Mouse (Mus musculus) testis, adult 2 months (tissue): Measurements from ENCODE around the gene Ccdc187. TPM values are rescaled to one million over a fixed set of nuclear protein-coding genes. Genes with fewer than 3 reads are reported as not detected.

Experiments
- H3K27ac ChIP-seq: fragments of 200-500 bp; 2 replicates; pipeline ENCODE4 v1.5.1; 2012; ENCODE audit warnings: low read depth, low read length; ENCODE audit not compliant: control insufficient read depth, insufficient read depth
- H3K27me3 ChIP-seq: fragments of 200-500 bp; 2 replicates; pipeline ENCODE4 v1.6.1; 2012; ENCODE audit warnings: mild to moderate bottlenecking, low read length, moderate library complexity; ENCODE audit not compliant: control insufficient read depth, insufficient read depth
- H3K36me3 ChIP-seq: fragments of 200-500 bp; 2 replicates; pipeline ENCODE4 v1.6.1; 2012; ENCODE audit warnings: mild to moderate bottlenecking, low read length; ENCODE audit not compliant: control insufficient read depth, insufficient read depth
- H3K4me1 ChIP-seq: fragments of 200-500 bp; 2 replicates; pipeline ENCODE4 v1.6.1; 2012; ENCODE audit warnings: low read length; ENCODE audit not compliant: control insufficient read depth, insufficient read depth
- H3K4me3 ChIP-seq: fragments of 200-500 bp; 2 replicates; pipeline ENCODE4 v1.5.1; 2012; ENCODE audit warnings: low read depth, mild to moderate bottlenecking, low read length, moderate library complexity, mixed read lengths; ENCODE audit not compliant: control insufficient read depth
- CTCF ChIP-seq: fragments of 200-500 bp; IDR thresholded peaks from 2 replicates; pipeline ENCODE4 v1.5.1; 2012; ENCODE audit warnings: low read depth, mild to moderate bottlenecking, inconsistent platforms, low read length, moderate library complexity; ENCODE audit not compliant: control insufficient read depth, insufficient read depth, insufficient replicate concordance
- POLR2A ChIP-seq: fragments of 200-500 bp; IDR thresholded peaks from 2 replicates; pipeline ENCODE4 v1.6.1; 2012; ENCODE audit warnings: low read depth, mild to moderate bottlenecking, inconsistent platforms, low read length, moderate library complexity; ENCODE audit not compliant: control insufficient read depth
- polyA plus RNA-seq: library from polyadenylated mRNA; depleted of rRNA; stranded (reverse); fragments of >200 nt; gene quantifications from 2 replicates; pipeline ENCODE4 v1.2.3, GENCODE M21; 2012

Ccdc187 gene
- polyA plus RNA-seq, 1 experiment: 90.3 TPM

GRCm38 (mm10) chr2:26252514-26253206, 41.7 kb downstream of the Ccdc187 start:
- no peak for TF ChIP-seq CTCF
- no peak for TF ChIP-seq POLR2A
- H3K4me1 ChIP-seq: no peaks in the 10 kb centered on the region
- no peaks in the 10 kb centered on the region for H3K27me3 ChIP-seq
- H3K27ac ChIP-seq: no peak overlapping the region
- no peak overlapping the region for H3K4me3 ChIP-seq
- H3K36me3 ChIP-seq: no peaks in the 10 kb centered on the region

- no peak for TF ChIP-seq CTCF
- no peak for TF ChIP-seq POLR2A
These were observed 46.8 kb downstream of the Ccdc187 start for GRCm38 (mm10) chr2:26247531-26247930.

GRCm38 (mm10) chr2:26240841-26241240, 53.5 kb downstream of the Ccdc187 start:
- H3K27ac ChIP-seq: no peak overlapping the region
- TF ChIP-seq POLR2A (no peak), CTCF (no peak)
- no peaks in the 10 kb centered on the region for H3K36me3 ChIP-seq
- H3K4me3 ChIP-seq: no peak overlapping the region
- H3K4me1 ChIP-seq: peaks cover 5% of the 10 kb centered on the region
- no peaks in the 10 kb centered on the region for H3K27me3 ChIP-seq

More at GRCm38 (mm10) chr2:26247531-26247930, 46.8 kb downstream of the Ccdc187 start:
- H3K36me3 ChIP-seq: no peaks in the 10 kb centered on the region
- H3K27me3 ChIP-seq: no peaks in the 10 kb centered on the region
- no peaks in the 10 kb centered on the region for H3K4me1 ChIP-seq
- no peak overlapping the region for H3K4me3 ChIP-seq
- no peak overlapping the region for H3K27ac ChIP-seq

- TF ChIP-seq CTCF (no peak), POLR2A (no peak)
- peaks cover 5% of the 10 kb centered on the region for H3K4me1 ChIP-seq
- H3K4me3 ChIP-seq: no peak overlapping the region
- no peaks in the 10 kb centered on the region for H3K27me3 ChIP-seq
- no peak overlapping the region for H3K27ac ChIP-seq
- no peaks in the 10 kb centered on the region for H3K36me3 ChIP-seq
These were observed 54.0 kb downstream of the Ccdc187 start for GRCm38 (mm10) chr2:26240330-26240729.

GRCm38 (mm10) chr2:26237290-26237782, 57.0 kb downstream of the Ccdc187 start, which contains the start of gene Qsox2:
Gene Qsox2 (minus strand): TSS chr2:26237525.
- Histone ChIP-seq H3K27me3 (no peaks in the 10 kb centered on the region), H3K4me3 (peak within 1 kb of the TSS; percentile 85), H3K27ac (peak within 1 kb of the TSS; percentile 90), H3K4me1 (peaks cover 10% of the 10 kb centered on the region), H3K36me3 (no peaks in the 10 kb centered on the region)
- no peak for TF ChIP-seq CTCF
- TF ChIP-seq POLR2A: peak; percentile 63

GRCm38 (mm10) chr2:26236681-26237289, 57.6 kb downstream of the Ccdc187 start:
- Histone ChIP-seq H3K4me1 (peaks cover 10% of the 10 kb centered on the region), H3K4me3 (peak overlapping the region; percentile 85), H3K27ac (peak overlapping the region; percentile 90), H3K36me3 (no peaks in the 10 kb centered on the region), H3K27me3 (no peaks in the 10 kb centered on the region)
- TF ChIP-seq CTCF: no peak
- peak; percentile 63; the same call in 1 of the 2 replicates for TF ChIP-seq POLR2A

- no peak overlapping the region for H3K4me3 ChIP-seq
- peaks cover 10% of the 10 kb centered on the region for H3K4me1 ChIP-seq
- no peaks in the 10 kb centered on the region for H3K36me3 ChIP-seq
- no peak for TF ChIP-seq POLR2A
- TF ChIP-seq CTCF: no peak
- peak overlapping the region; percentile 36; the same call in 1 of the 2 replicates for H3K27ac ChIP-seq
- no peaks in the 10 kb centered on the region for H3K27me3 ChIP-seq
These were observed 59.6 kb downstream of the Ccdc187 start for GRCm38 (mm10) chr2:26234771-26235170.

- peak overlapping the region; percentile 45 for H3K27ac ChIP-seq
- no peak overlapping the region for H3K4me3 ChIP-seq
- H3K27me3 ChIP-seq: no peaks in the 10 kb centered on the region
- peaks cover 2% of the 10 kb centered on the region; the same call in 1 of the 2 replicates for H3K36me3 ChIP-seq
- TF ChIP-seq CTCF (no peak), POLR2A (no peak)
- peaks cover 10% of the 10 kb centered on the region for H3K4me1 ChIP-seq
These were observed 60.1 kb downstream of the Ccdc187 start for GRCm38 (mm10) chr2:26234253-26234652.
